Mouse (Mus musculus) forebrain, embryonic 14.5 days (tissue): ENCODE measurements around the gene Tceanc. TPM values are rescaled to one million over a fixed set of nuclear protein-coding genes. Genes with fewer than 3 reads are reported as not detected.
"Not testable (repeated sequence)": the region's sequence is repeated elsewhere in the genome, so short reads cannot be mapped to it uniquely, and the experiment has no call there.

Experiments
- ATAC-seq: fragments of 200-750 bp; cut with Nextera tagmentation; 2 replicates; pipeline ENCODE4 v1.8.0; 2017; ENCODE audit warnings: mild to moderate bottlenecking, moderate library complexity
- DNase-seq: peaks from one replicate; pipeline ENCODE4 v3.0.0-alpha.2; 2015; ENCODE audit warnings: low spot score
- H3K27ac ChIP-seq: fragments of 300-500 bp; sonication (generic); 2 replicates; pipeline ENCODE4 v1.5.1; 2014; ENCODE audit warnings: low read depth, mild to moderate bottlenecking, control low read depth, low read length, moderate library complexity
- H3K27me3 ChIP-seq: fragments of 300-500 bp; sonication (generic); replicated peaks from 2 replicates; pipeline ENCODE4 v1.6.1; 2014; ENCODE audit warnings: low read length, control low read depth, mixed read lengths; ENCODE audit not compliant: control insufficient read depth, insufficient read depth
- H3K36me3 ChIP-seq: fragments of 300-500 bp; sonication (generic); 2 replicates; pipeline ENCODE4 v1.6.1; 2014; ENCODE audit warnings: low read length, control low read depth; ENCODE audit not compliant: control insufficient read depth, insufficient read depth
- H3K4me1 ChIP-seq: fragments of 300-500 bp; sonication (generic); 2 replicates; pipeline ENCODE4 v1.6.1; 2014; ENCODE audit warnings: antibody characterized with exemption, low read length, control low read depth; ENCODE audit not compliant: control insufficient read depth, insufficient read depth
- H3K4me2 ChIP-seq: fragments of 300-500 bp; sonication (generic); 2 replicates; pipeline ENCODE4 v1.6.1; 2014; ENCODE audit warnings: mild to moderate bottlenecking, control low read depth, low read length
- H3K4me3 ChIP-seq: fragments of 300-500 bp; sonication (generic); 2 replicates; pipeline ENCODE4 v1.5.1; 2014; ENCODE audit warnings: low read depth, low read length, control low read depth
- H3K9ac ChIP-seq: fragments of 300-500 bp; sonication (generic); 2 replicates; pipeline ENCODE4 v1.6.1; 2014; ENCODE audit warnings: mild to moderate bottlenecking, low read length, control low read depth, moderate library complexity
- H3K9me3 ChIP-seq: fragments of 300-500 bp; sonication (generic); replicated peaks from 2 replicates; pipeline ENCODE4 v1.6.1; 2016; ENCODE audit warnings: low read length, control low read depth, mixed read lengths; ENCODE audit not compliant: control insufficient read depth
- WGBS: fragments of 180-500 bp; shearing (Covaris S2); extraction: QIAGEN DNeasy Blood & Tissue Kit; methylation state at CpG from one replicate; pipeline ENCODE4 v1.1.7; 2014; 5-methylcytosine and 5-hydroxymethylcytosine counted together
- polyA plus RNA-seq: library from polyadenylated mRNA; unstranded; fragments of >200 nt; fragmentation: Nextera tagmentation; extraction: Ambion mirVana; gene quantifications from 2 replicates; pipeline ENCODE4 v1.2.1, GENCODE M21; 2014

The Tceanc gene
- polyA plus RNA-seq, 1 experiment from 2014 or later, result 6.9 TPM

DNA sequence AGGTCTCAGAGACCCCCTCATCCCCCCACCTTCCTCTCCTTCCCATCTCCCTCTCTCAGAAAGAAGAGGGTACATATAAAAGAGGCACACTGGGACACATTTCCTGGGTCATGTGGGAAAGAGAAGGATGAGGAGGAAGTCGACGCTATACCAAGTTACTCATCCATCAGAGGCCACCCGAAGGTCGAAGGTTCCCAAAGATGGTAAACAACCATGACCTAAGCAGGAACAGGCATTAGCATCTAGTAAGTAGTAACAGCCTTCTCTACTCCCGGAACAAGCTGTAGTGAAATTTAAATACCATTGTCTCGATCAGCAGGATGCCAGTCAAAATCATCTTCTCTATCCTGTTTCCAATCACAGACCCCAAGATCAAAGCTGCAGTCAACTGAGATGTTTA lies 13.3 kb upstream of the Tceanc start:
- 53% methylated on average over 6 of the region's 6 CpGs for WGBS
- no peak for DNase-seq
- H3K36me3 ChIP-seq, result no peaks in the 10 kb centered on the region

DNA sequence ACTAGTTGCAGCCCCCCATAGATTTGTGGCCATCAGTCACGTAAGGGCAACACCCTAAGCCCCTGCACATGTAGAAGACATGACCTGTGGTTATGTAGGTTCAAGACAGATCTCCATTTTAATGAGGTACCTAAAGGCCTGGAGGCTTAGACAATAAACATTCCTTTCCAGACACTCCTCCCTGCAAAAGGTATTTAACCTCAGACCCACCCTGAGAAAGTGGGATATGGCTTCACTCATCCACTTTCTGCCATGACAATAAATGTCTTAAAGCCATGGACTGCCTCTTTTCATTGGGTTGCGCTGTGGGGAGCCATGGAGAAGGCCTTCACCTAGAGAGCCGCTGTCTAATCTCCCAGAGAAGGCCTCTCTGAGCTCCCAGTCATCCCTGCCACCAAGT lies 9.8 kb upstream of the Tceanc start:
- no peaks in the 10 kb centered on the region for H3K27me3 ChIP-seq
- no peaks in the 10 kb centered on the region for H3K9me3 ChIP-seq
- H3K4me3 ChIP-seq, result no peak overlapping the region
- H3K4me2 ChIP-seq, result no peak overlapping the region
- no peak overlapping the region for H3K9ac ChIP-seq
- no peak overlapping the region for H3K27ac ChIP-seq
- H3K36me3 ChIP-seq, result no peaks in the 10 kb centered on the region
- DNase-seq, result no peak
- 94% methylated on average over 3 of the region's 3 CpGs for WGBS
- no peak for ATAC-seq
- H3K4me1 ChIP-seq, result no peaks in the 10 kb centered on the region

More for the DNA sequence above, 13.3 kb upstream of the Tceanc start:
- H3K4me3 ChIP-seq, result no peak overlapping the region
- no peak overlapping the region for H3K4me2 ChIP-seq
- ATAC-seq, result no peak
- no peaks in the 10 kb centered on the region for H3K4me1 ChIP-seq
- H3K27me3 ChIP-seq, result no peaks in the 10 kb centered on the region
- H3K9me3 ChIP-seq, result no peaks in the 10 kb centered on the region
- no peak overlapping the region for H3K27ac ChIP-seq
- H3K9ac ChIP-seq, result no peak overlapping the region

DNA sequence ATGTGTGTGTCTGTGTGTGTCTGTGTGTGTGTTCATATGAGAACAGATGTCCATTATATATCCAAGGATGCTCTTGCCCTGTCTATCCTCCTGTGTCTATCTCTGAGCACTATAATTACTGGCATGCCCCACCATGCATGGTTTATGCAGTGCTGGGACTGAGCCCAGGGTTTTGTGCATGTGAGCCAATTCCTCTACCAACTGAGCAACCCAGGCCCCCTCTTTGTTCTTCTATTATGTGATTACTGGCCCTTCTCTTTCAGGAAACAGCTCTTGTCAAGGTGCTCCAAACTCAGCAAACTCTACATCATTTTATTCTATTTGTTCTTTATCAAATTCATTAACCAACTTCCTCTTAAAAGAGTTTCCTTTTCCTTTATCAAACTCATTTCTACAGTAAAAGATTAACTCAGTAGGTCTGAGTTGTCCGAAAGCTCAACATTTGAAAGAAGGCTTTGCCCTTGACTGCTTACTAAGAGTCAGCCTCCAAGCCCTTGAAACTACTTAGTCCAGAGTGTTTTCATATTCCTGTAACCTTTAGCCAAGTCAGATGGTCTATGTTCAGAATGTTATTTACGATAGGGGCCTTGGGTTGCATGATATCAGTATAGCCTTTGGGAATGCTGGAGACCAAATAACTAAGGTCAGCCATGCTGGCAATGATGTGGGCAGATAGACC lies 7.4 kb upstream of the Tceanc start:
- H3K4me2 ChIP-seq, result no peak overlapping the region
- H3K27me3 ChIP-seq, result no peaks in the 10 kb centered on the region
- H3K36me3 ChIP-seq, result no peaks in the 10 kb centered on the region
- no peak overlapping the region for H3K9ac ChIP-seq
- DNase-seq (peak; percentile 1), ATAC-seq (no peak)
- no peak overlapping the region for H3K27ac ChIP-seq
- H3K9me3 ChIP-seq, result no peaks in the 10 kb centered on the region
- H3K4me1 ChIP-seq, result no peaks in the 10 kb centered on the region
- 95% methylated on average over 2 of the region's 2 CpGs for WGBS
- H3K4me3 ChIP-seq, result no peak overlapping the region

DNA sequence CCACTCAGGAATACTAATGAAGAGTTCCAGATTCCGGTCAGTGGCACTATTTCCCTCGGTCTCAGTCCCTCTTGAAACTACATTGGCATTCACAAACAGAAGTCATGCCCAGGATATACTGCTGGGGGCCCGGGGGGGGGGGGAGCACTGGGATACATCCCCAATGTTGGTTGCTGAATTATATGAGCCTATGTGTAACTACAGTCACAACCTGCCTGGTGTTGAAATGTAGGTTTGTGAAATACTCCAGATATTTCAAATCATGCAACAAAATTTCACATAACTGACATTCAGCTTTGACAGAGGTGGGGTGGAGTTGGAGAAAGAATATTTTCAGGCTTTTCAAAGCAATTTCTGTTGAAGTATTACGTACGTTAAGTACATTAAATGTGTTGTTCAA lies 2.4 kb upstream of the Tceanc start:
- Histone ChIP-seq H3K4me2 (no peak overlapping the region), H3K9ac (no peak overlapping the region), H3K9me3 (no peaks in the 10 kb centered on the region), H3K36me3 (no peaks in the 10 kb centered on the region), H3K4me3 (no peak overlapping the region), H3K4me1 (no peaks in the 10 kb centered on the region), H3K27me3 (no peaks in the 10 kb centered on the region), H3K27ac (no peak overlapping the region)
- DNase-seq (no peak), ATAC-seq (no peak)
- WGBS, result 86% methylated on average over 5 of the region's 5 CpGs

DNA sequence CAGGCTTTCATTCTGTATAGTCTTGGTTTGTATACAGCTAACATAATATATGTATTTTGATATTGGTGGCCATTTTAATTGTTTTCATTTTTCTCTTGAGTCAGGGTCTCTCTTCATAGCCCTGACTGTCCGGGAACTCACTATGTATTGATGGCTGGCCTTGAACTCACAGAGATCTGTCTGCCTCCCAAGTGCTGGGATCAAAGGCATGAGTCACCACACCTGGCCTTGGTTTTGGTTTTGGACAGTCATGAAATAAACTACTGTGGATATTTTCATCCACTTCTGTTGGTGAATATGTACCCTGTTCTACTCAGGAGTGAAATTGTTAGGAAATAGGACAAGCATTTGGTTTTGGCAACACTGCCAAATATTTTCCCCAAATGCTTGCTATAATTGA lies 1.7 kb downstream of the Tceanc start:
- WGBS, result 78% methylated on average over 1 of the region's 1 CpGs
- ATAC-seq (no peak), DNase-seq (no peak)
- Histone ChIP-seq H3K9ac (no peak overlapping the region), H3K27me3 (no peaks in the 10 kb centered on the region), H3K27ac (no peak overlapping the region), H3K4me2 (no peak overlapping the region), H3K4me1 (no peaks in the 10 kb centered on the region), H3K4me3 (no peak overlapping the region), H3K9me3 (no peaks in the 10 kb centered on the region), H3K36me3 (no peaks in the 10 kb centered on the region)

DNA sequence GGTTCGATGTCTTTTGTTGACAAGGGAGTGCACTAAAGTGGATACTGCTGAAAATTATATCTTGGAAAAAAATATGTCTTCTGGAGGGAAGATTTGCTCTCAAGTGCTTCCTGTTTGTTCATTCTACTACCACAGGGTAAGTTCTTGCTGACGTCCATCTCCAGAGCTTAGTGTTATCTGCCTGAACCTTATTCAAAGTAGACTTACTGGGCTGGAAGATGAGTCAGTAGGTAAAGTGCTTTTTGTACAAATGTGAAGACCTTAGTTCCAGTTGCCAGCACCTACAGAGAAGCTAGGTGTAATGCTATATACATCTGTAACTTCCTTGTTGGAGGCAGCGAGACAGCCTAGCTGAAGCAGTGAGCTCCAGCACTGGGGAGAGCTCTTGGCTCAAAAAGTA lies 2.4 kb downstream of the Tceanc start:
- Histone ChIP-seq H3K4me3 (no peak overlapping the region), H3K9me3 (no peaks in the 10 kb centered on the region), H3K4me2 (no peak overlapping the region), H3K9ac (no peak overlapping the region), H3K27ac (no peak overlapping the region), H3K4me1 (no peaks in the 10 kb centered on the region), H3K27me3 (no peaks in the 10 kb centered on the region), H3K36me3 (no peaks in the 10 kb centered on the region)
- no peak for DNase-seq
- WGBS, result 90% methylated on average over 3 of the region's 3 CpGs
- no peak for ATAC-seq

DNA sequence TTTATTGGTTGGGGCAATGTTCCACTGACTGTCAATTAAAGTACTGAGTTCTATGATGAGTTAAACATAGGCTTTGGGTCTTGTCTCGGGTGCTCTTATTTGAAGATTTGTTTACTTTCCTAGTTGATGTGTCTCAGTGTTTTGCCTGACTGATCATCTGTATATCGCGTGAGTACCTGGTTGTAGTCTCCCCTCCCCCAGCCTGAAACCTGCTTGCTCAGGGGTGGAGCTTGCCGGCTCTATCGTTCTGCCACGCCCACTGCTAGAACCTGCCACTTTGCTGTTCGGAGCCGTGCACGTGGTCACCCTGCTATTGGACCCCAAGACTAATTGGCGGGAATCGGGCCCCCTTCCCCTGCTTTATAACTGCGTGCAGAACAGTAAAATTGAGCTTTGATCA lies 4.3 kb downstream of the Tceanc start:
- not testable (repeated sequence) for DNase-seq, H3K4me3 ChIP-seq, ATAC-seq, H3K36me3 ChIP-seq, H3K27ac ChIP-seq, H3K27me3 ChIP-seq, H3K9ac ChIP-seq, H3K4me1 ChIP-seq, H3K9me3 ChIP-seq
- 0 out of 2 replicates have a peak overlapping the region, but pooled peaks have one; percentile 23 for H3K4me2 ChIP-seq
- 50% methylated on average over 12 of the region's 12 CpGs for WGBS

DNA sequence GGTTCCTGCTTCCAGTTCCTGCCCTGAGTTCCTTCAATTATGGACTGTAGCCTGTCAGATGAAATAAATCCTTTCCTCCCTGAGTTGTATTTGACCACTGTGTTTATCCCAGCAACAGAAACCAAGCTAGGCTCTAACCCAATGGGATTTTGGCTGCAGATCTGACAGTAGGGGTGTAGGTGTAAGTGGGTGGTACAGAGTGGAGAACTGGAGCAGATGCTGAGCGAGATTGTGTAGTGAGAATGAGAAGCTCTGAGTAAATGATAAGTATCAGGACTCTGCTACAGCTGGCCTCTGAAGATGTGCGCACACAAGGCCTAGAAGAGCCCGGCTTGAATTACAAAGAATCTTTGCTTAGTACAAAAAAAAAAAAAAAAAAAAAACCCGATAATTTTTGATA lies 6.3 kb downstream of the Tceanc start:
- H3K9ac ChIP-seq, result no peak overlapping the region
- H3K4me2 ChIP-seq, result no peak overlapping the region
- H3K4me3 ChIP-seq, result no peak overlapping the region
- no peak overlapping the region for H3K27ac ChIP-seq
- WGBS, result 93% methylated on average over 4 of the region's 4 CpGs
- no peak for DNase-seq
- no peaks in the 10 kb centered on the region for H3K9me3 ChIP-seq
- no peaks in the 10 kb centered on the region for H3K4me1 ChIP-seq
- ATAC-seq, result no peak
- H3K27me3 ChIP-seq, result no peaks in the 10 kb centered on the region
- H3K36me3 ChIP-seq, result no peaks in the 10 kb centered on the region

DNA sequence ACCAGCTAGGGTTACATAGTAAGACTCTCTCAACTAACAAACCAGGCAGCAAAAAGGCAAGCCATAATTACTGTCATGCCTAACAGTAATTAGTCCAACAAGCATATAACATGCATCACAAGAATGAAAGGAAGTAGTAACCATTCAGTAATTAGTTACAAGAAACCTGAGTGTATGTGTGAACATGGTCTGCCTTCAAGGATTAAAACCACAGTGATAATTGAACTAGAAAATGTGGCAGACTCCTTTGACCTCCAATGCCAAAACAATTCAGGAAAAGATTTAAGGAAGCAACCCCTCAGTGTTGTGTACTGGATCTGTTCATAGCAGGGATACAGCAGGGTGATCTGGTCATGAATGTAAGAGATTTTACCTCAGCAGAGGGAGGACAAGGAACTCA lies 7.3 kb downstream of the Tceanc start:
- Histone ChIP-seq H3K9ac (no peak overlapping the region), H3K4me1 (no peaks in the 10 kb centered on the region), H3K9me3 (no peaks in the 10 kb centered on the region), H3K27me3 (no peaks in the 10 kb centered on the region), H3K36me3 (no peaks in the 10 kb centered on the region), H3K4me2 (no peak overlapping the region), H3K4me3 (no peak overlapping the region), H3K27ac (no peak overlapping the region)
- DNase-seq (no peak), ATAC-seq (no peak)
